Comparison of ENCODE assay signal across 8 mouse cellular contexts in genomic region chr5:35918387-35918786, GRCm38 (mm10). TPM values are rescaled to one million over a fixed set of nuclear protein-coding genes. Genes with fewer than 3 reads are reported as not detected.
DNase-seq lines count a peak whose midpoint lies in the region; ATAC-seq and TF ChIP-seq lines count a peak whose summit lies in the region.

No protein-coding gene starts in this region.

- H3K4me3 ChIP-seq in left cerebral cortex, adult 2 months, result no peak overlapping the region
- no peak overlapping the region for H3K4me3 ChIP-seq in forebrain, embryonic 13.5 days

- no peak for TF ChIP-seq CTCF in left cerebral cortex, adult 2 months (IDR thresholded peaks at IDR 0.05)

- H3K4me2 ChIP-seq in forebrain, embryonic 13.5 days, result no peak overlapping the region

- DNase-seq in left cerebral cortex, adult 2 months (ENCODE audit: extremely low spot score in 1 of 2, low spot score in 2 of 2), result no peak
- no peak for DNase-seq in left cerebral cortex, postnatal 36 days (ENCODE audit: low spot score in 2 of 2)
- peak; percentile 84 for DNase-seq in layer of hippocampus, adult 9-11 months
- DNase-seq in right cerebral cortex, postnatal 36 days (ENCODE audit: low spot score in 2 of 2), result peak; percentile 24 to 47
- DNase-seq in spleen, adult 18-20 months, result no peak
- DNase-seq in embryo, embryonic 10 days (ENCODE audit: low spot score), result no peak
- no peak for DNase-seq in testis, postnatal 10 days (ENCODE audit: low spot score)

- no peaks in the 10 kb centered on the region for H3K27me3 ChIP-seq in forebrain, embryonic 13.5 days

- no peak overlapping the region for H3K9ac ChIP-seq in forebrain, embryonic 13.5 days

- intact Hi-C loops in left cerebral cortex, adult 2 months (cut with DNase I), result no loop called here
- intact Hi-C loops in left cerebral cortex, postnatal 36 days (cut with DNase I), result no loop called here

- WGBS in forebrain, embryonic 13.5 days, result 18% methylated on average over 8 of the region's 8 CpGs

- peaks cover 79% of the 10 kb centered on the region for H3K4me1 ChIP-seq in forebrain, embryonic 13.5 days

- no peaks in the 10 kb centered on the region for H3K9me3 ChIP-seq in forebrain, embryonic 13.5 days (replicated peaks)

- peak; percentile 91 for ATAC-seq in forebrain, embryonic 13.5 days

- no peaks in the 10 kb centered on the region for H3K36me3 ChIP-seq in forebrain, embryonic 13.5 days (ENCODE audit: poor library complexity, severe bottlenecking)

- H3K27ac ChIP-seq in left cerebral cortex, adult 2 months, result peak overlapping the region; percentile 50; the same call in 1 of the 2 replicates
- H3K27ac ChIP-seq in forebrain, embryonic 13.5 days, result peak overlapping the region; percentile 95

RNA-seq across cellular contexts. Expression of gene Afap1, which starts 25.3 kb away (rescaled TPM):
- 10 to 100 TPM; 28.8 to 31.5 TPM for total RNA-seq in left cerebral cortex, adult 2 months (2021)
- 10 to 100 TPM; 27.0 to 30.4 TPM for total RNA-seq in left cerebral cortex, postnatal 36 days (2021)
- 38.5 and 41.4 TPM in 2 replicates for polyA plus RNA-seq in forebrain, embryonic 13.5 days (2015; fragmentation: Nextera tagmentation; extraction: Ambion mirVana)

Comparison
In these comparisons a context has a peak if more than half of its experiments do, and no peak if none do; other contexts are left out.
1. DNase-seq: peak in layer of hippocampus, adult 9-11 months (single experiment) and right cerebral cortex, postnatal 36 days (2 of 2); none in left cerebral cortex, adult 2 months (0 of 2), left cerebral cortex, postnatal 36 days (0 of 2), spleen, adult 18-20 months (0 of 2), embryo, embryonic 10 days (single experiment) and testis, postnatal 10 days (single experiment).